In the genomic region with DNA sequence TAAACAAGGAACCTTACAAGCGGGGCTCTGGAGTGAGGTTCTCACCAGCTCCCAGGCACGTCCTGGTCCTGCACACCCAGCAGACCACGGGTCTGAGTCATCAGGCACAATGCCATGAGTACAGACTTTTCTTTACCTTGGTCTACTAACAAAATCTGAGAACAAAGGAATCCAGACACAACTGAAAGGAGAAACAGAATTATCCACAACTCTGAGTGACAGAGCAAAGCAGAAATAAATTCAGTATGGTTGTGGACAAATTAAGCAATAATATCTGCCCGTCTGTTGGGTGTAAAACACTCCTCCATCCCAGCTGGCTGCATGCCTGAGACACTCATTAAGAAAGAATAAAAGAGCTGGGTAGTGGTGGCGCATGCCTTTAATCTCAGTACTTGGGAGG, we compare ENCODE assay signal across 11 mouse cellular contexts. TPM values are rescaled to one million over a fixed set of nuclear protein-coding genes. Genes with fewer than 3 reads are reported as not detected.
A peak's percentile ranks its signal among the peaks of the same experiment; 100 is the strongest.
DNase-seq lines count a peak whose midpoint lies in the region.
"Had no signal": no experiment of that assay in that cellular context is flagged by ENCODE, and none has a peak within 500 bp of the region (broad histone marks: within the 10 kb centered on the region; RNA-seq: fewer than 3 reads in every experiment).

No protein-coding gene starts in this region.

- DNase-seq in adrenal gland, postnatal 10 days: peak; percentile 39
- no peak for DNase-seq in adrenal gland, postnatal 4 days (ENCODE audit: low spot score in 2 of 2)
- DNase-seq in 3134 (ENCODE audit: extremely low read depth, insufficient read length, low spot score): peak; percentile 70
- peak; percentile 45 for DNase-seq in adrenal gland, postnatal 14 days
- peak; percentile 37 to 54 for DNase-seq in layer of hippocampus, adult 8-10 months (ENCODE audit: low spot score in 2 of 2)
- DNase-seq in ovary, adult 18-20 months (ENCODE audit: low spot score): no peak
- DNase-seq in urinary bladder, postnatal 4 days (ENCODE audit: low spot score in 2 of 2): no peak
- no peak for DNase-seq in heart, adult 8-10 months (ENCODE audit: low spot score)
- DNase-seq: cerebellum, postnatal 10 days; kidney, adult 18-20 months; kidney, postnatal 4 days had no signal

RNA-seq across cellular contexts. Expression of gene Dip2a, which starts 13.4 kb away (rescaled TPM):
- total RNA-seq in adrenal gland, postnatal 10 days (2021): 10 to 100 TPM; 30.8 to 39.4 TPM
- total RNA-seq in adrenal gland, postnatal 4 days (2021): 10 to 100 TPM; 39.8 to 42.4 TPM
- total RNA-seq in adrenal gland, postnatal 14 days (2021): 31.1 and 31.6 TPM in 2 replicates
- total RNA-seq in layer of hippocampus, adult 8-10 months (2022): 10 to 100 TPM; 61.0 to 72.9 (median 64.9) TPM
- 1 to 10 TPM; 7.6 to 9.2 (median 8.4) TPM for total RNA-seq in heart, adult 8-10 months (2022)

Comparison
In these comparisons a context has a peak if more than half of its experiments do, and no peak if none do; other contexts are left out.
1. DNase-seq: peak in adrenal gland, postnatal 10 days (single experiment), 3134 (single experiment), adrenal gland, postnatal 14 days (single experiment) and layer of hippocampus, adult 8-10 months (2 of 2); none in adrenal gland, postnatal 4 days (0 of 2), ovary, adult 18-20 months (single experiment), urinary bladder, postnatal 4 days (0 of 2) and heart, adult 8-10 months (single experiment).